Mouse (Mus musculus): ENCODE measurements at regions not wholly inside any gene's neighbourhood (a gene's known extent, or its start where the extent isn't known, plus 50 kb on each side); places are given as distances from the start of the nearest gene placed in this dataset.

GRCm38 (mm10) chr12:25605396-25605795 lies 508.5 kb upstream of the Id2 start:
- TF ChIP-seq EP300 (IDR thresholded peaks at IDR 0.05; ENCODE audit: insufficient read depth, low read depth, low read length) (no peak), POLR2A (IDR thresholded peaks at IDR 0.05; ENCODE audit: insufficient read depth, low read length) (no peak), CTCF (IDR thresholded peaks at IDR 0.05; ENCODE audit: low read depth, low read length) (no peak)
